Mouse (Mus musculus): Measurements from ENCODE around the gene Osbpl7.

Gene Osbpl7

DNA sequence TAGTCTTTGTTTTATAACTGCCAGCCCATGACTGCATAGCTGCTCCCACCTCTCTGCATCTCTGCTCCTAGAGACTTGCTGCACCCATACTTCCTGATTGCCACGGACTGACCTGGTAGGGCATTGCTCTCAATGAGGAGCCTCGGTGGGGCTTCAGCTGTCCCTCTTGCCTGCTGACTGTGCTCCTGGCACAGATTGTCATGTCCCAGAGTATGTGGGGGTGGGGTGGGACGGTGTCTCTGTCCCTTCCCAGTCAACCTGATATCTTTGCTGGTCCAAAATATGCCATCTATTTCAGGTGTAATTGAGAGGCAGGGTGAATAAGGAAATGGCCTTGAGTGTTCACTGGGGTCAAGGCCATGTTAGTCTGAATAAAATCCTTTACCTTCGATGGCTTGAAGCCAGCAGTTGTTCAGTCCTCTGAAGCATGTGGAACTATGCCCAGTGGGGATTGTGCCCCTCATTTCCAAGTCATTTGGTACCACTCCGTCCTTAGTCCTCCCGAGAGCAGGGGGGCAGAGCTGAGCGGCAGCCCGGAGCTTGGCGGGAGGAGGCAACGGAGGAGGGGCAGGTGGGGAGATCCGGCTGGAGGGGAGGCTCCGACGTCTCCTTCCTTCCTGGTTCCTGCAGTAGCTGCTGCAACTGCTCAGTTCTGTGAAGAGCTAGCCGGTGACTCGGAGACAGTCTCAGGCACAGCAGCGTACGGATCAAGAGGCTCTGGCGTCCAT, at the start of gene Osbpl7:
Gene Osbpl7 (plus strand): TSS at position 413 of the 728 bp plus-strand sequence.
- DNase-seq (ENCODE audit: low read depth) = peak; percentile 90

DNA sequence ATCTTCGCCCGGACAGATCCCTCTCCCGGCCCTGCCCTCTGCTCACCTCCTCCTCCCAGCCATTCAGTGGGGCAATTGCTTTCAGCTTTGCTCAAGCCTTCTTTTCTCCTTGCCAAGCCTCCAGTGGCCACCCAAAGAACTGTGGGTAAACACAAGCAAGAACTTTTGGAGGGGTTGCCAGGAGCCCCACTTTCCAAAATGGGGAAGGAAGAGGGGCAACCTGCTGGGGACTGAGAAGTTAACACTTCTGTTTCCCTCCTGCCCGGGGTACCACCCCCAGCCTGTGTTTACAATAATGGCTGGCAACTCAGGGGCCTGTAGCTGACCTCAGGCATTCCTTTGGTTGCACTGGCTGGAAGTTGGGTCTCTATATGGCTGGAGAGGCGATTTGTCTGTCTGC, 47.3 kb upstream of the Osbpl7 start:
- DNase-seq (ENCODE audit: low read depth) = no peak

DNA sequence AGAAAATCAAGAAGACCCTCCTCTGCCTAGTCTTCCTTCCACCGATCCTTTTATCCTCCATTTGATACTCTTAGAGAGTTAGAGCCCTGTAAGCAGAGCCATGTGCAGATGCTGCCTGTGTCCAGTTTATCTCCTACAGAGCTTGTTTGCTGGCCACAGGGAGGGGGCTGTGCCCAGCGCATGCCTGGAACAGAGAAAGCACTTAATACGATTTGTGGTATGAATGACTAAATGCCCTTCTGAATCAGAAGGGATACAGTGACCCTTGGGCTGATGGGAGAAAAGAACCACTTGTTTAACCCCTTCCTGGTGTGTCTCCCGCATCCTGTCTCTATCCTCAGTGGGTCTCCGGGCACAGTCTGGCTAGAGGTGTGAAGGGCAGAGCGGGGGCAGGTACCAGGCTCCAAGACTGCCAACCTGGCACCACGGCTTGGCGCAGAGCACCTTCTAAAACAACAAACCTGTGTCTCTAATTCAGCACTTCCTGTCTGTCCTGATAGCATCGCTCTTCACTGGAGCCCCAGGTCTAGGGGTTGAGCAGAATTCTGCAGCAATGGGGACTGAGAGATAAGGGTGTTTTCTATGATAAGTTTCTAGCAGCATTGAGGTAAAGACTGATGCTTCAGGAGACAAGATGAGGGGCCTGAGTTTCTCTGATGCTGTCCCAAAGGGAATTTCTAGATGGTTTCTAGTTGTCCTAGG, 43.2 kb upstream of the Osbpl7 start:
- peak; percentile 59 for DNase-seq (ENCODE audit: low read depth)

DNA sequence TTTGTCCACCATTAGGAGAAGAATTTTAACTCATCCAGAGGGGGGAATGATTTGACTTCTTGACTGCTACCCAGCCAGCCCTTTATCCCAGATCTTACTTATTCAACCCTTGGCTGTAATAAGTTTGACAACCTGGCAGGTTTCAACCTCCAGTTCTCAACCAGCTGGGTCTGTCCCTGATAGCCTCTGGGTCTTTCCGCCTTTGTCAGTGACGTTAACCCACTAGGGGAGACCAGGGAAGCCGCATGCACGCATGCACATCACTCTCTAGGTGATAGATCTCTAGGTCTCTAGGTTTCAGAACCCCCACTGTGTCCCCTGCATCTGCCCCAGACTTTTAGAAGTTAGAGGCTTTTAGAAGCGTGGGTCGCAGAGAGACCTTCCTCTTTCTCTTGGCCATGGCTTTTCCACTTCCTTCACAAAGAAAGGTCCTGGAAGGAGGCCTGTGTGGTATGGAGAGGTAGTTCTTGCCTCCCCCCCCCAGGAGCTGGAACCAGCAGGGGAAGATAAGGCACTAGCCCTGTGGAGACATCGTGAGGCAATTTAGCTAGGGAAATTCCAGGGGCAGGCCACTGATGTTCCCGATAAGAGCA, 41.1 kb upstream of the Osbpl7 start:
- no peak for DNase-seq (ENCODE audit: low read depth)

DNA sequence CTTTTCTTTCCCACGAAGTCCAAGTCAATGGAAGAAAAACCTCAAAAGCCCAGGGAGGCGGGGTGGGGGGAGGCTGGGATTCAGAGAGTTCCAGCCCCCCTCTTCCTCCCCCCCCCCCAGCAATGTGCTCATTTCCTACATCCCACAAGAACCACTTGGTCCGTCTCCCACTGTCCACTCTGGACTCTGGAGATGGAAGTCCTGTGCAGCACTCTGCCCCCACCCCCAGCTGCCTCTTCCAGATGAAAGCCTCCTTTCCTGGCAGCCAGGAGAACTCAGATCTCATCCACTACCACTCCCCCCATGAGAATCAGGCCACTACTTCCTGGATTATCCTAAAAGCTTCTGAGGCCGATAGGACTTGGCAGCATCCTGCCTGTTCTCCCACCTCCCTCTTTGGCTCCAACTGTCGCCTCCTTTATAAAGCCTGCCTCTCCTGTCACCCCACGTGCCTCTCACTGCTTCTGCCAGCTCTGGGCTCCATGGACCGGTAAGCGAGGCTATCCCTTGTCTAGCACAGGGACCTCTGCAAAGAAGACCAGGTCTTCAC, 37.2 kb upstream of the Osbpl7 start, which contains the start of gene Sp6:
Gene Sp6 (plus strand): TSS at position 274 of the 550 bp plus-strand sequence.
- DNase-seq (ENCODE audit: low read depth) = no peak

DNA sequence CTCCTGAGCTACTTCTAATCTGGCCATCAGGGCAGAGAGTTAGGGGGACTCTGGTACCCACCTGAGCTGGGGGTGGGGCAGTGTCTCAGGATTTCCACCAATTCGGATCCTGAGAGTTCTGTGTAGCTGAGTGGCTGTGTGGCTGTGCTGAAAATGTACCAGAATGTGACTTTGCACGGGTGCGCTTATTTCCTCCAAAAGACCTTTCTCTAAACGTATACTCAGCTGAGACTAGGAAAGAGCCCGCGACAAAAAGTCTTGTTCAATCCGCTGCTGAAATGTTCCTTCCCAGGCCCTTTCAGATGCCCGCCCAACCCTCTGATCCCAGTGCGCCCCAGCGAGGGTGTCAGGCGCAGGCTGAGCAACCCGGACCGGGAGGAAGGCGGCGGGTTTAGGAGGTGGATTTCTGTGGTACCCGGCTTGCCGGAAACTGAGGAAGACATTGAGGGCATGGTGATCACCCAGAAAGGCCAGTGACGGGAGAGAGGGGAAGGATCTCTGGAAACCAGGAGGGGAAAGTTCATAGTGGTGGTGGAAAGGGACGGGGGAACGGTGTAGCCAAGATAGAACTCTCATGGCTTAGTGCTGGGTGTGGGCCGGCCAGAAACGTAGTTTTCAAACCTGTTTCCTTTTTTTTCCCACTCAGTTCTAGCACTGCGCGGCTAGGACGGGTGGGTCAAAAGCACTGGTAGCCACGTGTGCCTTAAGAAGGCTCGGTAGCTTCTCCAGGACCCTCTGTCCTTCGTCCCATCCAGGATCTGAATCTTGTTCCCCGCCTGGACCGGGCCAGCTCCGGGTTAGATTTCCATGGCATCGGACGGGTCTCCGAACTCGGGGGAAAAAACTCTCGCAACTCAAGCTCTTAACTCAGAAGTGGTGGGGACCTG, 32.5 kb upstream of the Osbpl7 start:
- DNase-seq (ENCODE audit: low read depth) = no peak

DNA sequence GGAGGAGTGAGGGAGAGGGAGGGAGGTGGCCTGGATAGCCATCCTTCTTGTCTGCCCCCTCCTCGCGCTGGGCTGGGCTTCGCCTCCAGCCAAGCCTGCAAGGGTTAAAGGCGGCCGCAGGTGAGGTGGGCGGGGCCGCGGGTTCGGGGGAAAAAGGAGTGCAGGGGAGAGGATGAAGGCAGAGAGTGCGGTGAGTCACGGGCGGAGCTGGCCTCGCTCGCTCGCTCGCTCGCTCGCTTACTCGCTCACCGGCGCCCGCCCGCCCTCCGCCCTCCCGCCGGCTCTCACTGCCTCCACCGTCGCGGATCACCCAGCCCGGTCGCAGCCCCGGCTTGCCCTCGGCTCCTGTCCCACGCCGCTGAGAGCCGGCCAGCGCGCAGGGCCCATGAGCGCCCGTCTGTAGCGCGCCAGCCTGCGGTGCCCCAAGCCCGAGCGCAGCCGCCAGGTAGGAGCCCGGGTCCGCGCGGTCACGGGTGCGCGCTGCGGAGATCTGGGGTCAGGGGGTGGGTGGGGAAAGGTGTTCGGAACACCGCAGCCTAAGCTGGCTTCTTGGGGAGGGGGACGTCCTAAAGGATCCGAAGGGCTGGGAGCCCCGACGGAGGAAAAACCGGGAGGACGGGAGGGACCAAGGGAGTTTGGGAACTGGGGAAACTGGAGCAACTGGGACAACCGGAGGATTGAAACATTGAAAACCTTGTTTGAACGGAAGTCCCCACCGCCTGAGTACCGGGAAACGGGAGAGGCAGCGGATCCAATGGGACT, 31.7 kb upstream of the Osbpl7 start:
- no peak for DNase-seq (ENCODE audit: low read depth)

DNA sequence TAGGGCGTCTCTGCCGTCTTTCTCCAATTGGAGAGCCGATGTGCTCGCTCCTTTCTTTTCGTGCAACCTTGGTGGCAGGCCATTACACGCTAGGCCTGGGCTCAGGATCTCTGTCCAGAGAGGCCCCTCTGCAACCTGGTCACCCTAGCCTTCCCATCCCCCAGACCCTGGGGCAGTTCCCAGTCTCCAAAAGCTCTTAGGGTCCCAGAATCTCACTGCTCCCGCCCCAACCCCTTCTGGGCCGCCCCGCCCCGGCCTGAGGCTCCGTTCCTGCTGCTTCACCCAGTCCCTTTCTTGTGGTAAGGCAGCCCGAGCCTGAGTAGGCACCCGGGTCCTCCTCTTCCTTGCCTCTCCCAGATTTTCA, 31.1 kb upstream of the Osbpl7 start:
- no peak for DNase-seq (ENCODE audit: low read depth)

DNA sequence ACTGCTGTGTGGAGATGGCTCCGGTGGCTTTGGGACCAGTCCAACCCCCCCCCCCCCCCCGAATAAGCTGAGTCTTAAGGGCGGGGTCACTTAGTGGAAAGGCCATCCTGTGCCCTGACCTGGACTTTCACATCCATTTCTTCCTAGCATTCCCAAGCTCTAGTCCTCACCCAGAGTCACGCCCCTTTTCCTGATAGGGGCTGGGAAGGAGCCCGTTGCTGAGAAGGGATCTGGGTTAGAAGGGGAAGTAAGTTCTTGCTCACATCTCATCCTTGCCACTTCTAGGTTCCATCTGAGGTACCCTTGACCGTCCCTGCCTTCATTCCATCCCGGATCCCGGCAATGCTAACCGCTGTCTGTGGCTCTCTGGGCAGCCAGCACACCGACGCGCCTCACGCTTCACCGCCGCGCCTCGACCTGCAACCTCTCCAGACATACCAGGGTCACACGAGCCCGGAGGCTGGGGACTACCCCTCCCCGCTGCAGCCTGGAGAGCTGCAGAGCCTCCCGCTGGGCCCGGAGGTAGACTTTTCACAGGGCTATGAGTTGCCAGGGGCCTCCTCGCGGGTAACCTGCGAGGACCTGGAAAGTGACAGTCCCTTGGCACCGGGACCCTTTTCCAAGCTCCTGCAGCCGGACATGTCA, 29.2 kb upstream of the Osbpl7 start:
- no peak for DNase-seq (ENCODE audit: low read depth)

DNA sequence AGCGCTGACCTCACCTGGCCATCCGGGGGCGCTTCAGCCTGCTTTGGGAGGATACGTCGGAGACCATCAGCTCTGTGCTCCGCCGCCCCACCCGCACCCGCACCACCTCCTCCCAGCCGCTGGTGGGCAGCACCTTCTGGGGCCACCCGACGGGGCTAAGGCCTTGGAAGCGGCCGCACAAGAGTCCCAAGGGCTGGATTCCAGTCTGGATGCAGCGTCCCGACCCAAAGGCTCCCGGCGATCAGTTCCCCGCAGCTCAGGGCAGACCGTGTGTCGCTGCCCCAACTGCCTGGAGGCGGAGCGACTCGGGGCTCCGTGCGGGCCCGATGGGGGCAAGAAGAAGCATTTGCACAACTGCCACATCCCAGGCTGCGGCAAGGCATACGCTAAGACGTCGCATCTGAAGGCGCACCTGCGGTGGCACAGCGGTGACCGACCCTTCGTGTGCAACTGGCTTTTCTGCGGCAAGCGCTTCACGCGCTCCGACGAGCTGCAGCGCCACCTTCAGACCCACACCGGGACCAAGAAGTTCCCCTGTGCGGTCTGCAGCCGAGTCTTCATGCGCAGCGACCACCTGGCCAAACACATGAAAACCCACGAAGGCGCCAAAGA, 28.4 kb upstream of the Osbpl7 start:
- DNase-seq (ENCODE audit: low read depth) = no peak

DNA sequence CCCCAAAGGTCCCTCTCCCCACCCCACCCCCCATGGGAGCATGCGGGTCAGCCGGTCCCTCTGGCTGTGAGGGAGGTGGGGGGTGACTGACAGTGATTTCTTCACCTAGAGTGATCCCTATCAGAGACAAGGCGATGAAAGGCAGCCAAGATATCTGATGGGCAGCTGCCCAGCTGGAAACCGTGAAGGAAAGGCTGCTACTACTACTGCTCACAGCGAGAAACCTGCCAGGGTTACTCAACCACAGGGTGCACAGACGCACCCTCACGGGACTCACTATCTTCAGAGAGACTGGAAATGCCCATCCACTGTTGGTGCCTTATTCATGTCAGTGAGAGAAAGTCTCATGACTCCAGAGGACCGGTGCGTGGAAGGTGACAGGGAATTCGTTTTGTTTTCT, 25.5 kb upstream of the Osbpl7 start:
- peak; percentile 35 for DNase-seq (ENCODE audit: low read depth)

DNA sequence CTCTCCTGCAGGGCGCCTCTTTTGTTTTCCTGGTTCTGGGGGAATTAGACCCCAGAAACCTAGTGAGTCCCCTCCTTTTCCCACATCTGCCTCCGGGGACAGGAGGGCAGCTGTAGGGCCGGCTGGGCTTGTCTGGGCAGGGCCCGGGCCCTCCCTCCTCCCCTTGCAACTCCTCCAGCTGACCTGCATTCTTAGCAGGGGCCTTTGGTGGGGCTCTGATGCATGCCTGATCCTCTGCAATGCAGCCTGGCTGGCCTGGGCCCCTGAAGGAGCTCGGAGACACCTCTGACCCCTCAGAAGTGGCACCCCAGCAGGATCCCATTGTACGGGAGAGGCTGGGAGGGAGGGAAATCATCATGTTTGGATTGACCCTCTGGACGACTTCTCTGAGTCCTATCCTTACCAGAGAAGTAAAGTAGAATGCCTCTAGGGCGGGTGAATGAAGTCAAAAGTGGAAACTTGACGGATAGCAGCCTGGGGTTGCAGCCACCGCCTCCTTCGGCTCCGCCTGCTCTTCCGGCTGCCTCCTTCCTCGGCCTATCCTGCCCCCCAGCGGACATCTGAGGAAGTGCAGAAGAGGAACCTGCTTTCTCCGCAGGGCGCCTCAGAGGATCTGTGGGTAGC, 24.6 kb upstream of the Osbpl7 start:
- DNase-seq (ENCODE audit: low read depth) = peak; percentile 91

DNA sequence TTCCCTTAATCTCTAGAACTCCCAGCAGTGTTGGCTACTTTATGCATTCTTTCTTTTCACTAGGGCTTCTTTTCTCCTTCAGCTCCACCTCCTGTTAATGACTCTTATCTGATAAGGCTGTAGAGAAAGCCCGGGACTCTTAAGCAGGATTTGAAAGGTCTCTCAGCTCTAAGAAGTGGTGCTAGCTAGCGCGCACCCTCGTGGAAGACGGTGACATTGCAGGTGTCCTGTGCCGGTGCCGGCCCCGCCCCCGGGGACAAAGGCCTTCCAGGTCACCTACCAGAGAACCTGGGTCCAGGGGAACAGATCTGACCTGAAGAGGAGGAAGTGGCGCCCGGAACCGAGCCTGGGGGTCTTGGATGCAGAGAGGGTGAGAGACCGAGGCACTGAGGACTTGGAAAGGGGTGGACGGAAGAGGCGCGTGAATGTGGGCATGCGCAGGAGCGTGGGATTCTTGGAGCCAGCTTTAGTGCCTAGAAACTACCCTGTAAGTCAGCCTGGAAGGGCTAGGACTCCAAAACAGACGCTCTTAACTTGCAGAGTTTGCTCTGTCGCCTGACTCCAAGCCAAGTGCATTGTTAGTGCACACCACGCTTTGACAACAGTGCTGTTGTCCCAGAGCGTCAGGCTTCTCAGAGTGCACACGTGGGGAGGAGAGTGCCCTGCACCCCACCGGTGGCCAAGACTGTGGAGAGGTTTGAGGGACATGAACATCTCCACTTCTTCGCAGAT, 20.6 kb upstream of the Osbpl7 start, which contains the start of gene Scrn2:
Gene Scrn2 (plus strand): TSS at position 253 of the 732 bp plus-strand sequence.
- peak; percentile 92 for DNase-seq (ENCODE audit: low read depth)

DNA sequence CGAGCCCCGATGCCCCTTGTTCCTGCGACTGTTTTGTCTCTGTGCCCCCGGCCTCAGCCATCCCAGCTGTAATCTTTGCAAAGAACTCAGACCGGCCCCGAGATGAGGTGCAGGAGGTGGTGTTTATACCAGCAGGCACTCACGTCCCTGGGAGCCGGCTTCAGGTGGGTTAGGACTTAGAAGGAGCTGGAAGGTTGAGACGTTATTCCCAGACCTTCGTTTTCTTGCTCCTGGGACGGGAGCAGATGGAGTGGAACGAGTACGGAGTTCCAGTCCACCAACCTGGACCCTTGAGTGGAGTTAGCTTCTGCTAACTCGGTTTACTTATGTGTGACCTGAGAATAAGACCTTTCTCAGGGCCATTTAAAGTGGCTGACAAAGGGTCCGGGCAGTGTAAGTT, 20.0 kb upstream of the Osbpl7 start:
- DNase-seq (ENCODE audit: low read depth) = no peak

DNA sequence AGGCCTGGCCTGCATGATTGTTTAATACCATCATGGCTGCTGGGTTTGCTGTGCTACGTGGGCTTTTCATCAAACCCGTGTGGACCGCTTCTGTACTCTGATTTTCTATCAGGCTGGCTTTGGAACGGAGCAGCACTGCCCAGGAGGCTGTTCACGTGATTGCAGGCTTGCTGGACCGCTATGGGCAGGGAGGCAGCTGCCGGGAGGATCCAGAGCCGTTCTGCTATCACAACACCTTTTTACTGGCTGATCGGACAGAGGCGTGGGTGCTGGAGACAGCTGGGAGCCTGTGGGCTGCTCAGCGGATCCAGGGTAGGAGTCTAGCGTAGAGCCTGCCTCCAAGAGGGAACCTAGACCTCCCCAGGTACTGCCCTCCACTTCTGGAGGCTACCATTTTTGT, 18.5 kb upstream of the Osbpl7 start:
- no peak for DNase-seq (ENCODE audit: low read depth)

DNA sequence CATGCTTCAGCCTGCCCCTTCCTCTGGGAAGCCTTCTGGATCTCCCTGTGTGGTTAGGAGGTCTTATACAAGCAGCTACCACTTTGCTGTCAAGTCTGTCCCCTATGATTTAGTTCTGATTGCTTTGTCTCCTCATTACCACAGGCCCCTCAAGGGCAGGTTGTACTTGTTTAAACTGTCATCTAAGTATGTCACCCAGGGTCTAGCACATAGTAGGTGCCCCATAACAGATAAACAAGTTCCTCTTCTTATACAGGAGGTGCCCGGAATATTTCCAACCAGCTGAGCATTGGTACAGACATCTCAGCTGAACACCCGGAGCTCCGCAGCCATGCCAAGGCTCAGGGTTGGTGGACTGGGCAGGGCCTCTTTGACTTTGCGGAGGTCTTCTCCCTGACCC, 17.9 kb upstream of the Osbpl7 start:
- DNase-seq (ENCODE audit: low read depth) = no peak

DNA sequence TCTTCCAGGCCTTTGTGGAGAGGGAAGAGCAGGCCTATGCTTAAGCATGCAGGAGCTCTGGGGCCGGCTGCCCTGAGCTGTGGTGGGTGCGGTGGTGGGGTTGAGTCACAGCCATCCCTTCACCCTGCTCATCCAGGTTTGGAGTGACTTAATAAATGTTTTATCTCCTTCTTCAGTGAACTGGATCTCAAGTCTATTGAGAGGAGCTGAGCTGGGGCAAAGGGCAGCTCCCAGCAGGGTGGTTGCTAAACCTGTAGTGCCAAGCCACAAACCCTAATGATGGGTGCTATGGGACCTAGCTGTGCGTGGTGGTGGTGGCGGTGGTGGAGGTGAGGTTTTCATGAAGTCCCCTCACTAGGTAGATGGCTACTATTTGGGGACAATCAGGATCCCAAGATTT, 16.6 kb upstream of the Osbpl7 start:
- DNase-seq (ENCODE audit: low read depth) = no peak

DNA sequence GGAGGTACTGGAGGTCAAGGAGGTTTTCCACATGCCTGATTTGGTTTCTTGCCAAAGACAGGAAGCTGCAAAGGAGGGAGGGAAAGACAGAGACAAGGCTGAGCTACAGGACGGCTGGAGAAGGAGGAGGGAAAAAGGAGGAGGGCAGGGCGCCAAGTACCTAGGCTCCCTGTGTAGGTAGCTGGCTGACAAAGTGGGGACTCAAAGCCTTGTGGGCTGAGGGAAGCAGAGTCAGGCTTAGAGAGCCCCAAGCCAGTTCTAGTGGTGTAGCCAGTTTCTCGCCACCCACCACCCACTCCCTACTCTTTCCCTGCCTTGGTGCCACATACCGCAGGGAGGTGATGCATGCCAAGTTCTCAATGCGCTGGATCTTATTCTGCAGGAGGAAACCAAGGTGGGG, 14.3 kb upstream of the Osbpl7 start:
- DNase-seq (ENCODE audit: low read depth) = no peak

DNA sequence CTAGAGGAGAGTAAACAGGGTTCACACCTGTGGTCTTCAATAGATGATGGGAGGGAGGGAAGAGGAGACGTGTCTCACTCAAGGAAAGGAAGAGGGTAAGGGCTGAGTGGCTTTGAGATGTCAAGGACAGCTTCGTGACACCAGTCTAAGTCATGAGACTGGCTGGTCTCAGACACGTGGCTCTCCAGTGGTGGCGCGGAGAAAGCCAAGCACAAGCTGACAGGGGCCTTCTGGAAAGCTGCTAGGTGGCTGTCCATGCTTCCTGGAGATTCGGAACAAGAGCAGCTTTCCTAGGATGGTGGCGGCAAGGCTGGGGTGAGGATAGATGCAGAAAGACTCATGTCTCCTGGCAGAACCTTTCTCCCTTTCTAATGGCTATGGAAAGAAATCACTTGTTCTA, 11.5 kb upstream of the Osbpl7 start:
- DNase-seq (ENCODE audit: low read depth) = no peak

All from 416B (cell line).